Mouse (Mus musculus) cerebellum, adult 18-20 months (tissue): Measurements from ENCODE around the gene Psma4.

Experiments used
- DNase-seq, 2 experiments: peaks; one replicate each; pipeline ENCODE4 v3.0.0; 2021

Psma4 gene

DNA sequence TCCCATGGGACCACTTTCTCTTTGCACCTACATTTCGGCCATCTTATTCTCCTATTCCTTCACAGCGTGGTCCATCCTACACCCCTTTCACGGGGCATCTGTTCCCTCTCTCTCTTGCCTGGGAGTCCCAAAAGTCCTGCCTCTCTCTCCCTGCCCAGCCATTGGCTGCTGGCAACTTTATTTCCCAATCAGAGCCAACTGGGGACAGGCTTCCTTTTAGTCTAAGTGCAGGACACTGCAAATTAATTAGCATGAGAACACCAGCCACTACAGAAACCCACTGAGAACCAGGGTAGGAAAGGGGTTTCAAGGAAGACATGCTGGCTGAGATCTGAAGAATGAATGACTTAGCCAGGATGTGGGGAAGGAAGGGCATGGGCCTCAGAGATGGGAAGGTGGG is 43.8 kb downstream of the Psma4 start:
- DNase-seq: no peak

GRCm38 (mm10) chr9:54995645-54996044 is 45.1 kb downstream of the Psma4 start:
- no peak for DNase-seq

DNA sequence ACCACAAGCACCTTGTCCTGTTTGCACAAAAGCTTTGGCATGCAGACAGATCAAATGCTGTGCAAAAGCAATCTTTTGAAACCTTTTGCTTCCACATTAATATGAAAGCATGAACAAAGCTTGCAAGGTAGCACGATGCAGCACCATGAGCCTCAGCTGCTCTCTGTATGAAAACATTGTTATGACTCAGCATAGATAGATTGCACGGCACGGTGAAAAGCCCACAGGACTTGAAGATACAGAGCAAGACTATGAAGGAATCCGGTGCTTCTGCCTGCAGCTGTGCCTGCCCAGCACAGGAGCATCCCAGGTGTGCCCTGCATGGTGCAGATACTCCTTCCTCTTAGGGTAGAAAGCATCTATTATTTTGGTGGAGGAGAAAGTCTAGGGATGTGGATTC is 53.0 kb downstream of the Psma4 start:
- no peak for DNase-seq
